Mouse (Mus musculus): ENCODE measurements around the gene Akr1b3. TPM values are rescaled to one million over a fixed set of nuclear protein-coding genes. Genes with fewer than 3 reads are reported as not detected.
"Not testable (repeated sequence)": the region's sequence is repeated elsewhere in the genome, so short reads cannot be mapped to it uniquely, and the experiment has no call there.

Gene Akr1b3
- 100 to 1,000 TPM; 161 to 169 TPM for total RNA-seq (2021)
- long read RNA-seq, experiment 1, transcript Akr1b3-201 (10 exons, 1,387 nt) = major isoform, 77 of 88 reads
- long read RNA-seq, experiment 1, partial matches to known transcripts = 8 of 88 reads
- long read RNA-seq, experiment 1, other reads (novel, unspliced or antisense) = 2 of 88 reads
- long read RNA-seq, experiment 2, full-length matches to known transcripts = 91 of 101 reads
- long read RNA-seq, experiment 2, partial matches to known transcripts = 7 of 101 reads
- long read RNA-seq, experiment 2, other reads (novel, unspliced or antisense) = 3 of 101 reads

GRCm38 (mm10) chr6:34316854-34317771 lies at the start of gene Akr1b3:
TSS of gene Akr1b3 (minus strand) at chr6:34317478.
- DNase-seq = peak; percentile 91

GRCm38 (mm10) chr6:34364217-34365136 lies 47.2 kb upstream of the Akr1b3 start:
- DNase-seq = no peak

- DNase-seq = no peak
These were observed 38.6 kb upstream of the Akr1b3 start for GRCm38 (mm10) chr6:34355841-34356240.

- no peak for DNase-seq
These were observed 38.1 kb upstream of the Akr1b3 start for GRCm38 (mm10) chr6:34355349-34355747.

GRCm38 (mm10) chr6:34354354-34355348 lies 37.4 kb upstream of the Akr1b3 start:
- no peak for DNase-seq

GRCm38 (mm10) chr6:34353658-34354353 lies 36.5 kb upstream of the Akr1b3 start, which contains the start of gene Akr1b8:
TSS of gene Akr1b8 (plus strand) at chr6:34354119.
- DNase-seq = no peak

- DNase-seq = no peak
These were observed 35.1 kb upstream of the Akr1b3 start for GRCm38 (mm10) chr6:34352401-34352800.

GRCm38 (mm10) chr6:34351481-34351880 lies 34.2 kb upstream of the Akr1b3 start:
- not testable (repeated sequence) for DNase-seq

GRCm38 (mm10) chr6:34350037-34350699 lies 32.9 kb upstream of the Akr1b3 start:
- DNase-seq = no peak

GRCm38 (mm10) chr6:34346096-34346898 lies 29.0 kb upstream of the Akr1b3 start:
- peak; percentile 46 for DNase-seq

- no peak for DNase-seq
These were observed 27.7 kb upstream of the Akr1b3 start for GRCm38 (mm10) chr6:34344935-34345334.

GRCm38 (mm10) chr6:34344135-34344850 lies 27.0 kb upstream of the Akr1b3 start:
- no peak for DNase-seq

- DNase-seq = peak; percentile 16
These were observed 26.1 kb upstream of the Akr1b3 start for GRCm38 (mm10) chr6:34343426-34343825.

GRCm38 (mm10) chr6:34342476-34342875 lies 25.2 kb upstream of the Akr1b3 start:
- DNase-seq = no peak

GRCm38 (mm10) chr6:34341991-34342390 lies 24.7 kb upstream of the Akr1b3 start:
- no peak for DNase-seq

GRCm38 (mm10) chr6:34337799-34338198 lies 20.5 kb upstream of the Akr1b3 start:
- no peak for DNase-seq

GRCm38 (mm10) chr6:34334673-34335072 lies 17.4 kb upstream of the Akr1b3 start:
- no peak for DNase-seq

- not testable (repeated sequence) for DNase-seq
These were observed 14.5 kb upstream of the Akr1b3 start for GRCm38 (mm10) chr6:34331804-34332203.
